In genomic region chr7:49954834-49955233, GRCm38 (mm10) we compare ENCODE assay signal across 27 mouse cellular contexts. TPM values are rescaled to one million over a fixed set of nuclear protein-coding genes. Genes with fewer than 3 reads are reported as not detected.
"Had no signal": no experiment of that assay in that cellular context is flagged by ENCODE, and none has a peak within 500 bp of the region (broad histone marks: within the 10 kb centered on the region; RNA-seq: fewer than 3 reads in every experiment).

No protein-coding gene starts in this region.

- DNase-seq: lung, adult 18-20 months; lung, embryonic 14.5 days; lung, postnatal 10 days; lung, postnatal 4 days; retina, postnatal 1 day; right cerebral cortex, adult 18-20 months; right cerebral cortex, postnatal 25 days; right cerebral cortex, postnatal 4 days; spleen, adult 18-20 months; thymus, adult 18-20 months; thymus, postnatal 14 days; thymus, postnatal 36 days had no signal

- ATAC-seq: liver, embryonic 12.5 days; midbrain, embryonic 15.5 days had no signal

- H3K27ac ChIP-seq: liver, embryonic 12.5 days; liver, embryonic 14.5 days; midbrain, embryonic 10.5 days; midbrain, embryonic 13.5 days; midbrain, embryonic 15.5 days; neural tube, embryonic 12.5 days had no signal

- H3K36me3 ChIP-seq: liver, embryonic 12.5 days; midbrain, embryonic 10.5 days; midbrain, embryonic 13.5 days; midbrain, embryonic 15.5 days; neural tube, embryonic 12.5 days had no signal

- H3K9ac ChIP-seq: liver, embryonic 12.5 days; liver, embryonic 14.5 days; lung, embryonic 14.5 days; midbrain, embryonic 13.5 days; midbrain, embryonic 15.5 days; neural tube, embryonic 12.5 days had no signal

- H3K9me3 ChIP-seq: liver, embryonic 12.5 days; midbrain, embryonic 10.5 days; midbrain, embryonic 13.5 days; midbrain, embryonic 15.5 days; neural tube, embryonic 12.5 days had no signal

- H3K27me3 ChIP-seq: liver, embryonic 12.5 days; midbrain, embryonic 13.5 days; midbrain, embryonic 15.5 days; neural tube, embryonic 12.5 days had no signal

- H3K4me2 ChIP-seq: liver, embryonic 12.5 days; lung, embryonic 14.5 days; midbrain, embryonic 13.5 days; midbrain, embryonic 15.5 days; neural tube, embryonic 12.5 days had no signal

- H3K4me1 ChIP-seq: liver, embryonic 12.5 days; midbrain, embryonic 10.5 days; midbrain, embryonic 15.5 days; neural tube, embryonic 12.5 days had no signal

- H3K4me3 ChIP-seq: liver, embryonic 12.5 days; midbrain, embryonic 10.5 days; midbrain, embryonic 13.5 days; midbrain, embryonic 15.5 days; myocyte; neural tube, embryonic 12.5 days had no signal

RNA-seq across cellular contexts. Expression of gene Nell1, which starts 19.8 kb away (rescaled TPM):
- total RNA-seq: megakaryocyte, adult 5-6 weeks; megakaryocyte-erythroid progenitor cell, adult 5-6 weeks had no signal
- polyA plus RNA-seq: myocyte had no signal

RNA-seq across cellular contexts. Expression of gene Slc6a5, which starts 44.9 kb away (rescaled TPM):
- total RNA-seq: megakaryocyte, adult 5-6 weeks; megakaryocyte-erythroid progenitor cell, adult 5-6 weeks had no signal
- polyA plus RNA-seq: liver, embryonic 12.5 days; liver, embryonic 16.5 days; lung, embryonic 14.5 days; lung, embryonic 16.5 days; midbrain, embryonic 10.5 days; myocyte; small intestine, adult 2 months; stomach, embryonic 14.5 days; stomach, embryonic 16.5 days; thymus, postnatal 0 days had no signal
